Mouse (Mus musculus) limb, embryonic 14.5 days (tissue): ENCODE measurements around the gene Aff1. TPM values are rescaled to one million over a fixed set of nuclear protein-coding genes. Genes with fewer than 3 reads are reported as not detected.

Source experiments
- ATAC-seq: fragments of 200-750 bp; cut with Nextera tagmentation; 2 replicates; pipeline ENCODE4 v1.8.0; 2017; ENCODE audit warnings: low read depth, moderate number of reproducible peaks, moderate TSS enrichment; ENCODE audit not compliant: low FRiP score
- DNase-seq: peaks from one replicate; pipeline ENCODE4 v3.0.0-alpha.2; 2015; ENCODE audit warnings: low spot score
- H3K27ac ChIP-seq: fragments of 300-500 bp; sonication (generic); replicated peaks from 2 replicates; pipeline ENCODE4 v1.5.1; 2014; ENCODE audit warnings: low read depth, mild to moderate bottlenecking, low read length, moderate library complexity, mixed read lengths
- H3K27me3 ChIP-seq: fragments of 300-500 bp; sonication (generic); 2 replicates; pipeline ENCODE4 v1.6.1; 2014; ENCODE audit warnings: low read length, mixed read lengths; ENCODE audit not compliant: control insufficient read depth, insufficient read depth
- H3K36me3 ChIP-seq: fragments of 300-500 bp; sonication (generic); 2 replicates; pipeline ENCODE4 v1.6.1; 2014; ENCODE audit warnings: mild to moderate bottlenecking, low read length, moderate library complexity, mixed read lengths; ENCODE audit not compliant: control insufficient read depth, insufficient read depth
- H3K4me1 ChIP-seq: fragments of 300-500 bp; sonication (generic); 2 replicates; pipeline ENCODE4 v1.6.1; 2014; ENCODE audit warnings: antibody characterized with exemption, low read length, mixed read lengths; ENCODE audit not compliant: control insufficient read depth, insufficient read depth
- H3K4me2 ChIP-seq: fragments of 300-500 bp; sonication (generic); replicated peaks from 2 replicates; pipeline ENCODE4 v1.6.1; 2014; ENCODE audit warnings: low read depth, mild to moderate bottlenecking, low read length, moderate library complexity; ENCODE audit not compliant: severe bottlenecking
- H3K4me3 ChIP-seq: fragments of 300-500 bp; sonication (generic); replicated peaks from 2 replicates; pipeline ENCODE4 v1.5.1; 2014; ENCODE audit warnings: low read length
- H3K9ac ChIP-seq: fragments of 300-500 bp; sonication (generic); 2 replicates; pipeline ENCODE4 v1.6.1; 2014; ENCODE audit warnings: mild to moderate bottlenecking, low read depth, low read length, moderate library complexity; ENCODE audit not compliant: severe bottlenecking
- H3K9me3 ChIP-seq: fragments of 300-500 bp; sonication (generic); 2 replicates; pipeline ENCODE4 v1.6.1; 2016; ENCODE audit warnings: low read length; ENCODE audit not compliant: control insufficient read depth
- POLR2A ChIP-seq: fragments of 200-500 bp; IDR thresholded peaks from 2 replicates; pipeline ENCODE4 v1.8.0; 2012; ENCODE audit warnings: inconsistent platforms, mild to moderate bottlenecking, moderate library complexity, borderline replicate concordance; ENCODE audit not compliant: insufficient read depth, insufficient read length; ENCODE audit errors: extremely low read depth
- WGBS: fragments of 180-500 bp; shearing (Covaris S2); extraction: QIAGEN DNeasy Blood & Tissue Kit; methylation state at CpG from one replicate; pipeline ENCODE4 v1.1.7; 2014; 5-methylcytosine and 5-hydroxymethylcytosine counted together
- polyA plus RNA-seq, 2 experiments: library from polyadenylated mRNA; depleted of rRNA in 1 of 2; stranded (reverse) in 1 of 2; unstranded in 1 of 2; fragments of >200 nt; fragmentation: Nextera tagmentation in 1 of 2; extraction: Ambion mirVana in 1 of 2; gene quantifications; 2 replicates each; pipeline versions ENCODE4 v1.2.1 to v1.2.3; 2012 to 2014

Aff1 gene
- polyA plus RNA-seq, 2 experiments: 3.6 to 5.7 TPM

DNA sequence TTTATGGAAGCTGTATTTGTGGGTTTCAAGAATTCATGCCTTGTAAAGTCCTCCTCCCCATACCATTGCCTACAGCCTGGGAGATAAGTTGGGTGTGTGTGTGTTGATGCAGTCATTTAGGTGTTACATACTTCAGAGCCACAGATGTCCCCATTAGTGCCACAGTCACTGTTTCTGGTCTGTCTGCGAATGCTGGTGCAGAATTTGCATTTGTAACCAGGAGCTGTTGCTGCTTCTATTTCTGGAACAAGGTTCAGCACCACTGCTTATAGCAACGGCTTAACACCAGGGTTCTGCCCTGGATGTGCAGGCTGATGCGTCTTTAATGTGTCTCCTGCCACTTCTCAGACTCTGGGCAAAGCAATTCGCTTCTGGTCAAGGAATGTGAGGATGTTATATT is 7.4 kb downstream of the Aff1 start:
- ATAC-seq (no peak), DNase-seq (no peak)
- Histone ChIP-seq H3K27ac (no peak overlapping the region), H3K9me3 (no peaks in the 10 kb centered on the region), H3K4me3 (no peak overlapping the region), H3K9ac (no peak overlapping the region), H3K4me2 (no peak overlapping the region), H3K36me3 (no peaks in the 10 kb centered on the region), H3K27me3 (no peaks in the 10 kb centered on the region), H3K4me1 (no peaks in the 10 kb centered on the region)
- WGBS: 24% methylated on average over 4 of the region's 4 CpGs
- no peak for TF ChIP-seq POLR2A

DNA sequence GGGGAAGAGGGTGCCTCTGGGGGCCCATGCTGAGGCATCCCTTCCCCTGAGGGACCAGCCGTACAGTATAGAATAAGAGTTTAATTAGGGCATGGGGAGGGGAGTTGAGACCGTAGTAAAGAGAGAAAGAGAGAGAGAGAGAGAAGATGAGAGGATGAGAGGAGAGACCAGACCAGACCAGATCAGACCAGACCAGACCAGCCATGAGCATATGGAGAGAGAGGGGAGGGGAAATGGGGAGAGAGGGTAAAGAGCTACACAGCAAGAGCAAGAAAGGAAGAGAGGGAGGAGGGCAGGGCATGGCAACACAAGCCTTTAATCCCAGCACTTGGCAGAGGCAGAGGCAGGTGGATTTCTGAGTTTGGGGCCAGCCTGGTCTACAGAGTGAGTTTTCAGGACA is 8.5 kb downstream of the Aff1 start:
- ATAC-seq (no peak), DNase-seq (no peak)
- Histone ChIP-seq H3K4me1 (no peaks in the 10 kb centered on the region), H3K27me3 (no peaks in the 10 kb centered on the region), H3K4me3 (no peak overlapping the region), H3K4me2 (no peak overlapping the region), H3K27ac (no peak overlapping the region), H3K9me3 (no peaks in the 10 kb centered on the region), H3K36me3 (no peaks in the 10 kb centered on the region), H3K9ac (no peak overlapping the region)
- WGBS: 65% methylated on average over 2 of the region's 2 CpGs
- TF ChIP-seq POLR2A: no peak

DNA sequence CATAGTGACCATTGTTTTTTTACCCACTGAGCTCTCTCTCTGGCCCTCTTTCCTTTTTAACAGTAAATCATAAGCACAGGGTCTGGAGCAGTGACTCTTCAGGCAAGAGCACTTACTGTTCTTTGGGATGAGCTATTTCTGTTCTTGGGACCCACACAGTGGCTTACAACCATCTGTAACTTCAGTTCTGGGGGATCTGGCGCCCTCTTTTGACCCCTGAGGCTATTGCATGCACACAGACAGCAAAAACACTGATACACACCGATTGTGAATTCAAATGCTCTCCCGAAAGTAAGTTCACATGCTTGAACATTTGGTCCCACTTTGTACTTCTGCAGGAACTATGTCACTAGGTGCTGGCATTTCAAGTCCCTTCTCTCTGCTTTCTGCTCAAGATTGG is 9.3 kb downstream of the Aff1 start:
- no peaks in the 10 kb centered on the region for H3K9me3 ChIP-seq
- H3K4me1 ChIP-seq: no peaks in the 10 kb centered on the region
- no peak for TF ChIP-seq POLR2A
- DNase-seq (no peak), ATAC-seq (no peak)
- no peaks in the 10 kb centered on the region for H3K36me3 ChIP-seq
- 67% methylated on average over 3 of the region's 3 CpGs for WGBS
- H3K4me2 ChIP-seq: no peak overlapping the region
- no peak overlapping the region for H3K9ac ChIP-seq
- H3K27ac ChIP-seq: no peak overlapping the region
- H3K4me3 ChIP-seq: no peak overlapping the region
- no peaks in the 10 kb centered on the region for H3K27me3 ChIP-seq

DNA sequence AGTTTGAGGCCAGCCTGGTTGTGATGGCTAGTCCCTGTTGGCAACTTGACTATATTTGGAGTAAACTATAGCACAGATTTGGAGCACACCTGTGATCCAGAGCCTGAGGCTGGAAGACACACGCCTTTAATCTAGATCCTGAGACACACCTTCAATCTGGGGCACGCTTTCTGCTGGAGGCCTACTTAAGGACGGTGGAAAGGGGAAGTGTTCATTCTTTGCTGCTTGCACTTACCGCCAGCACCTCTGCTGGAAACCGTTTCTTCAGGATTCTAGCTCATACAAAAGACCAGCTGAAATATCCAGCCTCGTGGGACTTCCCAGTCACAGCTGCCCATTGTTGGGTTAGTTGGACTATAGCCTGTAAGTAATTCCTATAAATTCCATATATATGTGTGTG is 10.4 kb downstream of the Aff1 start:
- TF ChIP-seq POLR2A: no peak
- no peaks in the 10 kb centered on the region for H3K9me3 ChIP-seq
- H3K9ac ChIP-seq: no peak overlapping the region
- DNase-seq (no peak), ATAC-seq (no peak)
- no peaks in the 10 kb centered on the region for H3K36me3 ChIP-seq
- H3K4me2 ChIP-seq: no peak overlapping the region
- H3K27me3 ChIP-seq: no peaks in the 10 kb centered on the region
- H3K4me3 ChIP-seq: no peak overlapping the region
- H3K4me1 ChIP-seq: no peaks in the 10 kb centered on the region
- no peak overlapping the region for H3K27ac ChIP-seq
- 55% methylated on average over 6 of the region's 6 CpGs for WGBS

DNA sequence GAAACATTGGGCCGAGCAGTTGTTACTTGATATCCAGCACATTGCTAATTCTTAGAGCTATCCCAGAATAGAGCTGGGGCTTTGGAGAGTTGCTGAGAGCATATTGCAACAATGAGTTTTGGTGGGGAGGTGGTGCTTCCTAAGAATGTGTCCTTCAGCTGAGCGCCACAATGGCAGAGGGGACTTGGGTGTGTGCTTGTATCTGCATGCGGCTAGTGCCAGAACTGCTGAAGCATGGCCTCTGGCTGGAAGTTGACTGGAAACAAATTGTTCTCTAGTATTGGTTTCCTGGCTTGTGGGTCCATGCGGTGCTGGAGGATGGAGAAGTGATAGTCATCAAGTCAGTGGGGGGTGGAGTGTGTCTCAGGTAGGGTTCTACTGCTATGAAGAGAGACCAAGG is 13.2 kb downstream of the Aff1 start:
- Histone ChIP-seq H3K9me3 (no peaks in the 10 kb centered on the region), H3K4me1 (no peaks in the 10 kb centered on the region), H3K4me2 (no peak overlapping the region), H3K9ac (no peak overlapping the region), H3K36me3 (no peaks in the 10 kb centered on the region), H3K27me3 (no peaks in the 10 kb centered on the region), H3K27ac (no peak overlapping the region), H3K4me3 (no peak overlapping the region)
- WGBS: 96% methylated on average over 4 of the region's 4 CpGs
- ATAC-seq (no peak), DNase-seq (no peak)
- no peak for TF ChIP-seq POLR2A

DNA sequence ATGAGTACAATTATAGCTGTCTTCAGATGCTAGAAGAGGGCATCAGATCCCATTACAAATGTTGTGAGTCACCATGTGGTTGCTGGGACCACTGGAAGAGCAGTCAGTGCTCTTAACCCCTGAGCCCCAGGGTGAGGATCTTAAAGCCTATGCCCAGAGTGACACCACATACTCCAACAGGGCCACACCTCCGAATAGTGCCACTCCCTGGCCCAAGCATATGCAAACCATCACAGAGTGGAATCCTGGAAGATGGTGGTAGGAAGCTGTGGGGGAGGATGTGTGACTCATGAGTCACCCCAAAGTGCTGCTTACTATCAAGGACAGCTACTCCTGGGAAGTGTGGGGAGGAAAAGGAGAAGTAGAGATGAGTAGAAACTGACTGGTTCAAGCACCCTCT is 13.7 kb downstream of the Aff1 start:
- H3K27ac ChIP-seq: no peak overlapping the region
- no peak overlapping the region for H3K9ac ChIP-seq
- H3K36me3 ChIP-seq: no peaks in the 10 kb centered on the region
- no peak for TF ChIP-seq POLR2A
- ATAC-seq (no peak), DNase-seq (no peak)
- H3K9me3 ChIP-seq: no peaks in the 10 kb centered on the region
- H3K4me2 ChIP-seq: no peak overlapping the region
- no peaks in the 10 kb centered on the region for H3K4me1 ChIP-seq
- H3K27me3 ChIP-seq: no peaks in the 10 kb centered on the region
- 93% methylated on average over 1 of the region's 1 CpGs for WGBS
- no peak overlapping the region for H3K4me3 ChIP-seq
